Comparison of ENCODE assay signal across 8 mouse cellular contexts in genomic region chr9:88274040-88274439, GRCm38 (mm10). TPM values are rescaled to one million over a fixed set of nuclear protein-coding genes. Genes with fewer than 3 reads are reported as not detected.
DNase-seq lines count a peak whose midpoint lies in the region; ATAC-seq and TF ChIP-seq lines count a peak whose summit lies in the region.

No protein-coding gene starts in this region.

- no peaks in the 10 kb centered on the region for H3K27me3 ChIP-seq in kidney, embryonic 16.5 days (ENCODE audit: insufficient read depth, low read length)
- H3K27me3 ChIP-seq in heart, postnatal 0 days (ENCODE audit: control insufficient read depth, insufficient read depth, low read length) = no peaks in the 10 kb centered on the region

- TF ChIP-seq CTCF in heart, postnatal 0 days (IDR thresholded peaks at IDR 0.05; ENCODE audit: low read depth) = no peak

- H3K4me3 ChIP-seq in kidney, embryonic 16.5 days (ENCODE audit: low read length) = no peak overlapping the region
- no peak overlapping the region for H3K4me3 ChIP-seq in heart, postnatal 0 days (ENCODE audit: low read depth, low read length)

- no peaks in the 10 kb centered on the region for H3K4me1 ChIP-seq in kidney, embryonic 16.5 days (ENCODE audit: insufficient read depth, low read length)
- peaks cover 23% of the 10 kb centered on the region for H3K4me1 ChIP-seq in heart, postnatal 0 days (ENCODE audit: control insufficient read depth, insufficient read depth)

- H3K4me2 ChIP-seq in kidney, embryonic 16.5 days (replicated peaks; ENCODE audit: low read depth, low read length) = no peak overlapping the region
- no peak overlapping the region for H3K4me2 ChIP-seq in heart, postnatal 0 days (ENCODE audit: low read depth, low read length)

- no peaks in the 10 kb centered on the region for H3K36me3 ChIP-seq in kidney, embryonic 16.5 days (ENCODE audit: insufficient read depth, low read length)
- H3K36me3 ChIP-seq in heart, postnatal 0 days (replicated peaks; ENCODE audit: control insufficient read depth, insufficient read depth, low read length) = no peaks in the 10 kb centered on the region

- no peak for ATAC-seq in kidney, embryonic 16.5 days (ENCODE audit: low FRiP score, low TSS enrichment)
- ATAC-seq in heart, postnatal 0 days (ENCODE audit: insufficient read depth, low read depth) = peak; percentile 84
- ATAC-seq in megakaryocyte, adult 5-6 weeks (ENCODE audit: poor library complexity, severe bottlenecking) = no peak

- TF ChIP-seq EP300 in heart, postnatal 0 days (IDR thresholded peaks at IDR 0.05; ENCODE audit: low read depth) = 0 out of 2 replicates have a peak, but pooled peaks have one; percentile 37

- no peak overlapping the region for H3K27ac ChIP-seq in kidney, embryonic 16.5 days (ENCODE audit: low read length)
- peak overlapping the region; percentile 88 for H3K27ac ChIP-seq in heart, postnatal 0 days (ENCODE audit: low read depth)

- intact Hi-C loops in left cerebral cortex, postnatal 14 days (cut with DNase I) = no loop called here

- peak; percentile 22 for DNase-seq in kidney, adult 18-20 months
- peak; percentile 34 to 37 for DNase-seq in cerebellum, adult 18-20 months
- peak; percentile 90 for DNase-seq in heart, postnatal 0 days (ENCODE audit: low spot score)
- peak; percentile 71 to 83 for DNase-seq in lung, adult 18-20 months
- no peak for DNase-seq in left cerebral cortex, postnatal 14 days (ENCODE audit: low spot score in 2 of 2)
- no peak for DNase-seq in thymus, postnatal 10 days (ENCODE audit: low spot score in 2 of 2)

- no peak overlapping the region for H3K9ac ChIP-seq in kidney, embryonic 16.5 days (replicated peaks; ENCODE audit: low read length)
- no peak overlapping the region for H3K9ac ChIP-seq in heart, postnatal 0 days (replicated peaks; ENCODE audit: low read depth, low read length)

- H3K9me3 ChIP-seq in kidney, embryonic 16.5 days (ENCODE audit: low read length) = no peaks in the 10 kb centered on the region
- no peaks in the 10 kb centered on the region for H3K9me3 ChIP-seq in heart, postnatal 0 days (replicated peaks; ENCODE audit: control insufficient read depth, low read length)

RNA-seq across cellular contexts. Expression of gene Nt5e, which starts 53.0 kb away (rescaled TPM):
- 2.5 and 3.9 TPM in 2 replicates for polyA plus RNA-seq in kidney, embryonic 16.5 days (2015; fragmentation: Nextera tagmentation; extraction: Ambion mirVana)
- total RNA-seq in heart, postnatal 0 days (2014; rRNA removed; ENCODE audit: low replicate concordance) = 17.0 and 24.4 TPM in 2 replicates
- 9.2 and 9.4 TPM in 2 replicates for polyA plus RNA-seq in heart, postnatal 0 days (2015; fragmentation: Nextera tagmentation; extraction: Ambion mirVana)
- 3.8 and 7.4 TPM in 2 replicates for total RNA-seq in megakaryocyte, adult 5-6 weeks (2015)
- total RNA-seq in megakaryocyte, adult 5-6 weeks (2017) = 6.2 and 9.0 TPM in 2 replicates
- total RNA-seq in left cerebral cortex, postnatal 14 days (2021) = 1 to 10 TPM; 3.2 to 6.5 TPM

Comparison
In these comparisons a context has a peak if more than half of its experiments do, and no peak if none do; other contexts are left out.
1. DNase-seq: peak in kidney, adult 18-20 months (single experiment), cerebellum, adult 18-20 months (2 of 2), heart, postnatal 0 days (single experiment) and lung, adult 18-20 months (2 of 2); none in left cerebral cortex, postnatal 14 days (0 of 2) and thymus, postnatal 10 days (0 of 2).